Mouse (Mus musculus) frontal cortex, adult (tissue): ENCODE measurements at regions not wholly inside any gene's neighbourhood (a gene's known extent, or its start where the extent isn't known, plus 50 kb on each side); places are given as distances from the start of the nearest gene placed in this dataset.

ENCODE experiments used
- ATAC-seq: cut with Nextera tagmentation; 2 replicates; pipeline ENCODE4 v1.9.2; 2017; ENCODE audit warnings: mild to moderate bottlenecking, moderate library complexity, mixed read lengths; ENCODE audit not compliant: low TSS enrichment

- ATAC-seq, result no peak
These were observed 67.7 kb upstream of the Zdhhc17 start for GRCm38 (mm10) chr10:111077632-111078031.

- no peak for ATAC-seq
These were observed 64.0 kb upstream of the Zdhhc17 start for GRCm38 (mm10) chr10:111073851-111074430.

- no peak for ATAC-seq
These were observed 63.3 kb upstream of the Zdhhc17 start for GRCm38 (mm10) chr10:111073262-111073661.

- no peak for ATAC-seq
These were observed 62.6 kb upstream of the Zdhhc17 start for GRCm38 (mm10) chr10:111072554-111072909.

GRCm38 (mm10) chr10:111071805-111072553 lies 62.0 kb upstream of the Zdhhc17 start:
- ATAC-seq, result no peak

- no peak for ATAC-seq
These were observed 56.2 kb upstream of the Zdhhc17 start for GRCm38 (mm10) chr10:111066146-111066545.

- no peak for ATAC-seq
These were observed 50.7 kb upstream of the Zdhhc17 start for GRCm38 (mm10) chr10:111060626-111061025.
